Mouse (Mus musculus) E14TG2a.4 (cell line): ENCODE results near the gene Med15.

Source experiments
- CTCF ChIP-seq: conservative IDR thresholded peaks from 2 replicates; pipeline ENCODE4 v1.5.1; 2014; ENCODE audit warnings: low read length
- NANOG ChIP-seq: IDR thresholded peaks from 2 replicates; pipeline ENCODE4 v1.6.1; 2014; ENCODE audit warnings: borderline replicate concordance, low read length, mixed read lengths
- POU5F1 ChIP-seq: IDR thresholded peaks from 2 replicates; pipeline ENCODE4 v1.6.1; 2014; ENCODE audit warnings: low read length, borderline replicate concordance

DNA sequence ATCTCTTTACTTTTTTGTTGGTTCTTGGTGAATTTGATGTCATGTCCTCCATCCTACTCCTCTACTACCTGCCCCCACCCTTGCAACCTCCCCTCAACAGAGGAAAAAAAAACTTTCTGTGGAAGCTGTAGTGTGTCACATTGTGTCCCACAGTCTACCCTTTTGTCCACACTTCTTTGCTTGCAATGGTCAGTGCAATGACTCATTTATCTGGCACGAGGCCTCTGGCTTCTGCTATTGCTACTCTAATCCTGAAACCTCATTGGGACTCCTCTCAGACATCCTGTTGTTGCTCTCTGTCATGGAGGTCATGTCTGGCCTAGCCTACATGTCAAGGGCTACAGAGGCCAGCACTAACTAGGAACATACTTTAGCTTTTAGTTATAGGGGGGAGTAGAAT is 21.0 kb upstream of the Med15 start:
- no peak for TF ChIP-seq CTCF
- TF ChIP-seq NANOG, result no peak
- TF ChIP-seq POU5F1, result no peak
